Mouse (Mus musculus): ENCODE data around the gene Eid2. TPM values are rescaled to one million over a fixed set of nuclear protein-coding genes. Genes with fewer than 3 reads are reported as not detected.

The Eid2 gene
- polyA plus RNA-seq, 1 experiment from 2014 or later, result 5.7 TPM

GRCm38 (mm10) chr7:28298837-28299625, 31.4 kb downstream of the Eid2 start:
- peaks cover 63% of the 10 kb centered on the region for H3K27me3 ChIP-seq
- ATAC-seq (ENCODE audit: low FRiP score, low read depth), result no peak
- H3K36me3 ChIP-seq, result peaks cover 18% of the 10 kb centered on the region; the same call in 1 of the 2 replicates
- peak overlapping the region; percentile 53 for H3K4me3 ChIP-seq
- peak overlapping the region; percentile 66 for H3K4me2 ChIP-seq (replicated peaks)
- no peaks in the 10 kb centered on the region for H3K9me3 ChIP-seq
- peaks cover 57% of the 10 kb centered on the region for H3K4me1 ChIP-seq
- peak overlapping the region; percentile 32 for H3K27ac ChIP-seq (replicated peaks)
- WGBS, result 10% methylated on average over 39 of the region's 43 CpGs
- H3K9ac ChIP-seq (replicated peaks), result peak overlapping the region; percentile 41

GRCm38 (mm10) chr7:28301616-28302433, 34.1 kb downstream of the Eid2 start, which contains the start of gene Dll3:
TSS of gene Dll3 (minus strand) at chr7:28302238.
- Histone ChIP-seq H3K9ac (replicated peaks) (peak within 1 kb of the TSS; percentile 75), H3K27me3 (peaks cover 36% of the 10 kb centered on the region), H3K27ac (replicated peaks) (peak within 1 kb of the TSS; percentile 92), H3K4me2 (replicated peaks) (peak within 1 kb of the TSS; percentile 66), H3K36me3 (peaks cover 36% of the 10 kb centered on the region), H3K4me3 (peak within 1 kb of the TSS; percentile 53), H3K4me1 (peaks cover 40% of the 10 kb centered on the region), H3K9me3 (no peaks in the 10 kb centered on the region)
- peak; percentile 83 for ATAC-seq (ENCODE audit: low FRiP score, low read depth)
- whole genome bisulfite sequencing, result under 1% methylated on average over 30 of the region's 30 CpGs

GRCm38 (mm10) chr7:28305641-28306040, 38.0 kb downstream of the Eid2 start:
- no peak overlapping the region for H3K4me2 ChIP-seq (replicated peaks)
- ATAC-seq (ENCODE audit: low FRiP score, low read depth), result no peak
- 90% methylated on average over 10 of the region's 10 CpGs for WGBS
- no peak overlapping the region for H3K4me3 ChIP-seq
- H3K4me1 ChIP-seq, result peaks cover 39% of the 10 kb centered on the region
- H3K9me3 ChIP-seq, result no peaks in the 10 kb centered on the region
- H3K27me3 ChIP-seq, result peaks cover 9% of the 10 kb centered on the region; the same call in 1 of the 2 replicates
- peaks cover 55% of the 10 kb centered on the region for H3K36me3 ChIP-seq
- no peak overlapping the region for H3K27ac ChIP-seq (replicated peaks)
- H3K9ac ChIP-seq (replicated peaks), result no peak overlapping the region

GRCm38 (mm10) chr7:28306216-28306615, 38.5 kb downstream of the Eid2 start:
- peaks cover 41% of the 10 kb centered on the region for H3K4me1 ChIP-seq
- ATAC-seq (ENCODE audit: low FRiP score, low read depth), result no peak
- WGBS, result 97% methylated on average over 8 of the region's 8 CpGs

GRCm38 (mm10) chr7:28309737-28310136, 42.1 kb downstream of the Eid2 start:
- Histone ChIP-seq H3K9me3 (no peaks in the 10 kb centered on the region), H3K27me3 (no peaks in the 10 kb centered on the region), H3K27ac (replicated peaks) (peak overlapping the region; percentile 75), H3K4me2 (replicated peaks) (peak overlapping the region; percentile 91), H3K9ac (replicated peaks) (0 out of 2 replicates have a peak overlapping the region, but pooled peaks have one; percentile 31), H3K36me3 (peaks cover 63% of the 10 kb centered on the region), H3K4me1 (peaks cover 17% of the 10 kb centered on the region), H3K4me3 (peak overlapping the region; percentile 97; the same call in 1 of the 2 replicates)
- 48% methylated on average over 9 of the region's 9 CpGs for WGBS
- ATAC-seq (ENCODE audit: low FRiP score, low read depth), result peak; percentile 41

More at GRCm38 (mm10) chr7:28306216-28306615, 38.5 kb downstream of the Eid2 start:
- Histone ChIP-seq H3K4me3 (no peak overlapping the region), H3K36me3 (peaks cover 55% of the 10 kb centered on the region), H3K27me3 (peaks cover 5% of the 10 kb centered on the region; the same call in 1 of the 2 replicates), H3K9ac (replicated peaks) (no peak overlapping the region), H3K9me3 (no peaks in the 10 kb centered on the region), H3K27ac (replicated peaks) (no peak overlapping the region), H3K4me2 (replicated peaks) (no peak overlapping the region)

GRCm38 (mm10) chr7:28311151-28311925, 43.7 kb downstream of the Eid2 start:
- peak overlapping the region; percentile 77 for H3K27ac ChIP-seq (replicated peaks)
- peak overlapping the region; percentile 91 for H3K4me2 ChIP-seq (replicated peaks)
- H3K9ac ChIP-seq (replicated peaks), result peak overlapping the region; percentile 92
- peak; percentile 73 for ATAC-seq (ENCODE audit: low FRiP score, low read depth)
- peaks cover 17% of the 10 kb centered on the region for H3K4me1 ChIP-seq
- peaks cover 63% of the 10 kb centered on the region for H3K36me3 ChIP-seq
- no peaks in the 10 kb centered on the region for H3K27me3 ChIP-seq
- no peaks in the 10 kb centered on the region for H3K9me3 ChIP-seq
- peak overlapping the region; percentile 97 for H3K4me3 ChIP-seq
- WGBS, result 8% methylated on average over 35 of the region's 35 CpGs

GRCm38 (mm10) chr7:28311926-28312543, 44.4 kb downstream of the Eid2 start, which contains the start of gene Timm50:
TSS of gene Timm50 (minus strand) at chr7:28312072.
- peak; percentile 97 for ATAC-seq (ENCODE audit: low FRiP score, low read depth)
- under 1% methylated on average over 40 of the region's 45 CpGs for WGBS
- Histone ChIP-seq H3K4me1 (peaks cover 17% of the 10 kb centered on the region), H3K27me3 (no peaks in the 10 kb centered on the region), H3K9ac (replicated peaks) (peak within 1 kb of the TSS; percentile 92), H3K4me2 (replicated peaks) (peak within 1 kb of the TSS; percentile 91), H3K27ac (replicated peaks) (peak within 1 kb of the TSS; percentile 77), H3K9me3 (no peaks in the 10 kb centered on the region), H3K36me3 (peaks cover 63% of the 10 kb centered on the region), H3K4me3 (peak within 1 kb of the TSS; percentile 97)

- no peak overlapping the region for H3K4me3 ChIP-seq
- H3K4me1 ChIP-seq, result no peaks in the 10 kb centered on the region
- no peak overlapping the region for H3K4me2 ChIP-seq (replicated peaks)
- no peak for ATAC-seq (ENCODE audit: low FRiP score, low read depth)
- no peaks in the 10 kb centered on the region for H3K9me3 ChIP-seq
- no peak overlapping the region for H3K9ac ChIP-seq (replicated peaks)
- H3K27ac ChIP-seq (replicated peaks), result no peak overlapping the region
- H3K27me3 ChIP-seq, result no peaks in the 10 kb centered on the region
- peaks cover 92% of the 10 kb centered on the region for H3K36me3 ChIP-seq
- 92% methylated on average over 3 of the region's 3 CpGs for WGBS
Observed at GRCm38 (mm10) chr7:28318036-28318435, 50.4 kb downstream of the Eid2 start.

GRCm38 (mm10) chr7:28318714-28319113, 51.0 kb downstream of the Eid2 start:
- no peaks in the 10 kb centered on the region for H3K4me1 ChIP-seq
- peaks cover 99% of the 10 kb centered on the region for H3K36me3 ChIP-seq
- no peaks in the 10 kb centered on the region for H3K27me3 ChIP-seq
- no peak overlapping the region for H3K4me2 ChIP-seq (replicated peaks)
- no peaks in the 10 kb centered on the region for H3K9me3 ChIP-seq
- no peak overlapping the region for H3K27ac ChIP-seq (replicated peaks)
- 94% methylated on average over 17 of the region's 17 CpGs for WGBS
- H3K4me3 ChIP-seq, result no peak overlapping the region
- no peak overlapping the region for H3K9ac ChIP-seq (replicated peaks)
- ATAC-seq (ENCODE audit: low FRiP score, low read depth), result no peak
